29 mouse cellular contexts compared by ENCODE assay signal in genomic region chr7:123981435-123981834, GRCm38 (mm10). TPM values are rescaled to one million over a fixed set of nuclear protein-coding genes. Genes with fewer than 3 reads are reported as not detected.
DNase-seq lines count a peak whose midpoint lies in the region; ATAC-seq and TF ChIP-seq lines count a peak whose summit lies in the region.
"Had no signal": no experiment of that assay in that cellular context is flagged by ENCODE, and none has a peak within 500 bp of the region (broad histone marks: within the 10 kb centered on the region; RNA-seq: fewer than 3 reads in every experiment).

No protein-coding gene starts in this region.

- H3K27me3 ChIP-seq in forebrain, embryonic 14.5 days (replicated peaks; ENCODE audit: control insufficient read depth, insufficient read depth, low read length): peaks cover 55% of the 10 kb centered on the region
- peaks cover 82% of the 10 kb centered on the region for H3K27me3 ChIP-seq in forebrain, embryonic 10.5 days (ENCODE audit: poor library complexity, severe bottlenecking)
- H3K27me3 ChIP-seq in midbrain, embryonic 13.5 days: peaks cover 71% of the 10 kb centered on the region
- H3K27me3 ChIP-seq in midbrain, embryonic 10.5 days (ENCODE audit: low read depth, poor library complexity, severe bottlenecking): peaks cover 80% of the 10 kb centered on the region
- H3K27me3 ChIP-seq in hindbrain, embryonic 15.5 days: peaks cover 59% of the 10 kb centered on the region
- H3K27me3 ChIP-seq in midbrain, postnatal 0 days (ENCODE audit: insufficient read depth, low read length): no peaks in the 10 kb centered on the region

- no peak for ATAC-seq in forebrain, embryonic 14.5 days
- ATAC-seq in midbrain, embryonic 13.5 days: no peak
- no peak for ATAC-seq in hindbrain, embryonic 15.5 days (ENCODE audit: low FRiP score, low read depth)
- no peak for ATAC-seq in midbrain, postnatal 0 days (ENCODE audit: low FRiP score)
- ATAC-seq: inflammation-experienced regulatory T-cells, adult 6 months; liver, embryonic 12.5 days; liver, postnatal 0 days had no signal

- no peak overlapping the region for H3K9ac ChIP-seq in forebrain, embryonic 14.5 days (ENCODE audit: low read length)
- H3K9ac ChIP-seq in midbrain, embryonic 13.5 days (replicated peaks): no peak overlapping the region
- H3K9ac ChIP-seq in hindbrain, embryonic 15.5 days: 0 out of 2 replicates have a peak overlapping the region, but pooled peaks have one; percentile 35
- no peak overlapping the region for H3K9ac ChIP-seq in midbrain, postnatal 0 days (replicated peaks; ENCODE audit: low read length, poor library complexity, severe bottlenecking)
- H3K9ac ChIP-seq: embryonic facial prominence, embryonic 12.5 days; liver, embryonic 12.5 days; liver, postnatal 0 days had no signal

- DNase-seq in forebrain, embryonic 14.5 days (ENCODE audit: low spot score): no peak
- DNase-seq in forebrain, embryonic 10.5 days (ENCODE audit: extremely low spot score, low spot score): no peak
- no peak for DNase-seq in midbrain, embryonic 10.5 days (ENCODE audit: low spot score)
- peak; percentile 27 for DNase-seq in midbrain, postnatal 0 days (ENCODE audit: low spot score)
- no peak for DNase-seq in frontal cortex, adult 2 months (ENCODE audit: extremely low spot score in 1 of 2, low spot score in 1 of 2)
- DNase-seq in embryo, embryonic 10.5 days (ENCODE audit: low spot score): no peak
- DNase-seq: adrenal gland, adult 8-10 months; cerebellum, adult 8-10 months; cerebellum, postnatal 36 days; embryo, embryonic 11 days; gastrocnemius, postnatal 14 days; heart, postnatal 36 days; kidney, adult 11 months; kidney, postnatal 14 days; left cerebral cortex, postnatal 4 days; liver, postnatal 0 days; lung, postnatal 36 days; thymus, adult 2 months; thymus, postnatal 36 days had no signal

- H3K4me1 ChIP-seq in forebrain, embryonic 14.5 days (ENCODE audit: control insufficient read depth, insufficient read depth, low read length): no peaks in the 10 kb centered on the region
- peaks cover 21% of the 10 kb centered on the region for H3K4me1 ChIP-seq in forebrain, embryonic 10.5 days
- H3K4me1 ChIP-seq in midbrain, embryonic 13.5 days (replicated peaks): peaks cover 20% of the 10 kb centered on the region
- peaks cover 19% of the 10 kb centered on the region for H3K4me1 ChIP-seq in midbrain, embryonic 10.5 days
- peaks cover 25% of the 10 kb centered on the region for H3K4me1 ChIP-seq in hindbrain, embryonic 15.5 days (replicated peaks)
- H3K4me1 ChIP-seq in midbrain, postnatal 0 days (ENCODE audit: insufficient read depth, low read length): no peaks in the 10 kb centered on the region; the same call in 1 of the 2 replicates
- H3K4me1 ChIP-seq: embryonic facial prominence, embryonic 12.5 days; liver, embryonic 12.5 days had no signal

- H3K4me2 ChIP-seq in forebrain, embryonic 14.5 days (ENCODE audit: low read length): peak overlapping the region; percentile 95; the same call in 1 of the 2 replicates
- peak overlapping the region; percentile 88 for H3K4me2 ChIP-seq in midbrain, embryonic 13.5 days (replicated peaks)
- peak overlapping the region; percentile 97 for H3K4me2 ChIP-seq in hindbrain, embryonic 15.5 days
- peak overlapping the region; percentile 91 for H3K4me2 ChIP-seq in midbrain, postnatal 0 days (ENCODE audit: low read depth, low read length, poor library complexity, severe bottlenecking)
- H3K4me2 ChIP-seq: liver, embryonic 12.5 days had no signal

- H3K27ac ChIP-seq in forebrain, embryonic 14.5 days (ENCODE audit: low read depth, low read length): no peak overlapping the region
- H3K27ac ChIP-seq in forebrain, embryonic 10.5 days: no peak overlapping the region
- H3K27ac ChIP-seq in midbrain, embryonic 13.5 days: no peak overlapping the region
- no peak overlapping the region for H3K27ac ChIP-seq in midbrain, embryonic 10.5 days (replicated peaks)
- H3K27ac ChIP-seq in hindbrain, embryonic 15.5 days (replicated peaks): no peak overlapping the region
- no peak overlapping the region for H3K27ac ChIP-seq in midbrain, postnatal 0 days (ENCODE audit: low read depth, low read length)
- H3K27ac ChIP-seq: embryonic facial prominence, embryonic 12.5 days; liver, embryonic 12.5 days; stomach, postnatal 0 days had no signal

- no peaks in the 10 kb centered on the region for H3K36me3 ChIP-seq in forebrain, embryonic 14.5 days (ENCODE audit: control insufficient read depth, insufficient read depth, low read length)
- H3K36me3 ChIP-seq in forebrain, embryonic 10.5 days (replicated peaks): no peaks in the 10 kb centered on the region
- H3K36me3 ChIP-seq in midbrain, embryonic 13.5 days: no peaks in the 10 kb centered on the region
- no peaks in the 10 kb centered on the region for H3K36me3 ChIP-seq in midbrain, embryonic 10.5 days
- no peaks in the 10 kb centered on the region for H3K36me3 ChIP-seq in hindbrain, embryonic 15.5 days
- no peaks in the 10 kb centered on the region for H3K36me3 ChIP-seq in midbrain, postnatal 0 days (ENCODE audit: insufficient read depth, low read length)
- H3K36me3 ChIP-seq: embryonic facial prominence, embryonic 12.5 days; G1E; liver, embryonic 12.5 days had no signal

- peak; percentile 52 for TF ChIP-seq CTCF in midbrain, postnatal 0 days (IDR thresholded peaks at IDR 0.05)

- no peaks in the 10 kb centered on the region for H3K9me3 ChIP-seq in forebrain, embryonic 14.5 days (replicated peaks; ENCODE audit: control insufficient read depth, low read length)
- H3K9me3 ChIP-seq in forebrain, embryonic 10.5 days: no peaks in the 10 kb centered on the region
- H3K9me3 ChIP-seq in midbrain, embryonic 13.5 days: no peaks in the 10 kb centered on the region; the same call in 1 of the 2 replicates
- H3K9me3 ChIP-seq in midbrain, embryonic 10.5 days (replicated peaks): no peaks in the 10 kb centered on the region
- H3K9me3 ChIP-seq in hindbrain, embryonic 15.5 days: 0 out of 2 replicates have a peak, but pooled peaks cover 3% of the 10 kb centered on the region
- H3K9me3 ChIP-seq in midbrain, postnatal 0 days (ENCODE audit: low read length): no peaks in the 10 kb centered on the region
- H3K9me3 ChIP-seq: embryonic facial prominence, embryonic 12.5 days; liver, embryonic 12.5 days had no signal

- 24% methylated on average over 7 of the region's 7 CpGs for WGBS in forebrain, embryonic 14.5 days
- 38% methylated on average over 7 of the region's 7 CpGs for WGBS in forebrain, embryonic 10.5 days
- WGBS in midbrain, embryonic 13.5 days: 31% methylated on average over 7 of the region's 7 CpGs
- 40% methylated on average over 7 of the region's 7 CpGs for WGBS in midbrain, embryonic 10.5 days
- 15% methylated on average over 7 of the region's 7 CpGs for WGBS in hindbrain, embryonic 15.5 days
- WGBS in midbrain, postnatal 0 days: 9% methylated on average over 7 of the region's 7 CpGs

- H3K4me3 ChIP-seq in forebrain, embryonic 14.5 days (ENCODE audit: low read depth, low read length): no peak overlapping the region
- H3K4me3 ChIP-seq in forebrain, embryonic 10.5 days: no peak overlapping the region
- H3K4me3 ChIP-seq in midbrain, embryonic 13.5 days (replicated peaks): 0 out of 2 replicates have a peak overlapping the region, but pooled peaks have one; percentile 66
- no peak overlapping the region for H3K4me3 ChIP-seq in midbrain, embryonic 10.5 days
- peak overlapping the region; percentile 79; the same call in 1 of the 2 replicates for H3K4me3 ChIP-seq in hindbrain, embryonic 15.5 days
- peak overlapping the region; percentile 81 for H3K4me3 ChIP-seq in midbrain, postnatal 0 days (ENCODE audit: low read depth, low read length)
- H3K4me3 ChIP-seq: liver, embryonic 12.5 days had no signal

RNA-seq across cellular contexts. Expression of gene Hs3st4, which starts 1.2 kb away (rescaled TPM):
- 3.9 and 5.8 TPM in 2 replicates for polyA plus RNA-seq in forebrain, embryonic 14.5 days (2014; fragmentation: Nextera tagmentation; extraction: Ambion mirVana)
- polyA plus RNA-seq in forebrain, embryonic 10.5 days (2016; fragmentation: Nextera tagmentation; extraction: Ambion mirVana): 0.07 TPM in 1 of 2 replicates, not detected in the other
- 7.6 and 8.8 TPM in 2 replicates for polyA plus RNA-seq in midbrain, embryonic 13.5 days (2015; fragmentation: Nextera tagmentation; extraction: Ambion mirVana)
- polyA plus RNA-seq in midbrain, embryonic 10.5 days (2016; fragmentation: Nextera tagmentation; extraction: Ambion mirVana): 0.10 and 0.21 TPM in 2 replicates
- 14.3 TPM in 2 replicates for polyA plus RNA-seq in hindbrain, embryonic 15.5 days (2015; fragmentation: Nextera tagmentation; extraction: Ambion mirVana)
- 38.6 and 46.9 TPM in 2 replicates for total RNA-seq in midbrain, postnatal 0 days (2014; rRNA removed)
- polyA plus RNA-seq in midbrain, postnatal 0 days (2015; fragmentation: Nextera tagmentation; extraction: Ambion mirVana): 19.8 and 22.5 TPM in 2 replicates
- polyA plus RNA-seq in frontal cortex, adult 2 months (2012; rRNA removed): 18.9 and 20.8 TPM in 2 replicates
- total RNA-seq: G1E; gastrocnemius, postnatal 14 days; granulocyte monocyte progenitor cell, adult 5-6 weeks; heart, postnatal 36 days; megakaryocyte, adult 5-6 weeks had no signal
- polyA plus RNA-seq: G1E; inflammation-experienced regulatory T-cells, adult 6 months; liver, embryonic 12.5 days; liver, postnatal 0 days; spleen, adult 2 months had no signal

Comparison
In these comparisons a context has a peak if more than half of its experiments do, and no peak if none do; other contexts are left out.
1. H3K4me3 ChIP-seq: peak in midbrain, embryonic 13.5 days (single experiment), hindbrain, embryonic 15.5 days (single experiment) and midbrain, postnatal 0 days (single experiment); none in forebrain, embryonic 14.5 days (single experiment), forebrain, embryonic 10.5 days (single experiment) and midbrain, embryonic 10.5 days (single experiment).
2. Peak in every context shown above with its lines, with median percentiles within 50 percentile points of each other: H3K4me2 ChIP-seq.